Mouse (Mus musculus) right cerebral cortex, postnatal 36 days (tissue): ENCODE measurements around the gene Clcn2.

Source experiments
- DNase-seq, 2 experiments: peaks; one replicate each; pipeline ENCODE4 v3.0.0; 2022; ENCODE audit warnings: low spot score in 2 of 2, mixed read lengths in 1 of 2

The Clcn2 gene

GRCm38 (mm10) chr16:20657661-20658060 lies 59.9 kb downstream of the Clcn2 start:
- DNase-seq: no peak

GRCm38 (mm10) chr16:20653315-20653714 lies 64.2 kb downstream of the Clcn2 start:
- no peak for DNase-seq
